Mouse (Mus musculus): Measurements from ENCODE around the gene Runx2. TPM values are rescaled to one million over a fixed set of nuclear protein-coding genes. Genes with fewer than 3 reads are reported as not detected.

The Runx2 gene
- polyA plus RNA-seq, 1 experiment from 2014 or later, result 1.5 TPM

DNA sequence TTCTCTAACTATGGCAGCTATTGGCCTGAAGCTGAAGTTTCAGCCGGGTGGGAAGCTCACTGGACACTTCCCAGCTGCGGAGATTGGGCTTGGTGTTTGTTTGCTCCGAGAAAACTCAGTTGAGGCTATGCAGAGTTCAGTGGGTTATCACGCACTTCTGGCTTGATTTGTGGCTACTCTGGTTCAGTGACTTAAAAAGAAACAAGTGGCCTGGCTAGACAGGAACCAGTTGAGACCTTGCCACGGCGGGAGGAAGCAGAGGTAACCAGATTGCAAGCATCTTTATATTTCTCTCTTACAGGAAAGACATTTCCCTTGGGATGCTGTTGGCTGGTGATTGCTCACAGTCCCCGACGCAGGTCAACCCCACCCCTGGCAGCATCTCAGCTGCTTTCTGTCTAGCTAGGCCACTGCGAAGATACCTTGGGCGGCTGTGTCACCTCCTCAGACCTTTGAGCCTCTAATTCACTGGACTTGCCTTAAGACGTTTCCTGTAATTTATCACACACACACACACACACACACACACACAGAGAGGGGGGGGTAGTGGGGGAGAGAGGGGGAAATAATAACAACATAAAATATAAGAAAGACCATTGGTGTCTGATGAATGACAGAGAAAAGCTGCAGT lies 324.3 kb downstream of the Runx2 start:
- Histone ChIP-seq H3K36me3 (ENCODE audit: insufficient read depth, low read length) (no peaks in the 10 kb centered on the region), H3K4me3 (ENCODE audit: low read length) (no peak overlapping the region), H3K9me3 (ENCODE audit: low read length) (no peaks in the 10 kb centered on the region), H3K4me1 (ENCODE audit: insufficient read depth, low read length) (peaks cover 10% of the 10 kb centered on the region), H3K4me2 (replicated peaks; ENCODE audit: low read depth, low read length) (no peak overlapping the region), H3K27me3 (ENCODE audit: insufficient read depth, low read length) (no peaks in the 10 kb centered on the region), H3K9ac (replicated peaks; ENCODE audit: low read length) (no peak overlapping the region), H3K27ac (ENCODE audit: low read length) (peak overlapping the region; percentile 47)
- peak; percentile 72 for ATAC-seq (ENCODE audit: low FRiP score, low TSS enrichment)
- 17% methylated on average over 11 of the region's 11 CpGs for WGBS

DNA sequence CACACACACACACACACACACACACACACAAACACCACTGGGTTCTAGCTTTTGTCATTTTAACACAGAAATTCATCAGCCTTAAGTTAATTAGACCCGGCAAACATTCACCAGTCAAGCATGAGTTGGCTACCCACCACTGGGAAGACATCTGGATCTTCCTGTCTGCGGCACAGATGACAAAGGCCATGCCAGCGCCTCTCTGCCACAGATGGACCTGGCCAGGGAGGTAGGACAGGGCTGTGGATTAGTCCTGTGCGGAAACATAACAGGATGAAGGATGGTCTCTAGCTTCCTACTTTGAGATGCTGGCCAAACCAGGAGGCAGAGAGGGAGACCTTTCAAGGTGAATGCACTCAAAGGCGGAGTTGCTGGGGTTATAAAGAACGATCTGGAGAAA lies 325.3 kb downstream of the Runx2 start:
- 65% methylated on average over 6 of the region's 6 CpGs for WGBS
- H3K27me3 ChIP-seq (ENCODE audit: insufficient read depth, low read length), result no peaks in the 10 kb centered on the region
- peaks cover 10% of the 10 kb centered on the region for H3K4me1 ChIP-seq (ENCODE audit: insufficient read depth, low read length)
- H3K4me2 ChIP-seq (replicated peaks; ENCODE audit: low read depth, low read length), result no peak overlapping the region
- H3K4me3 ChIP-seq (ENCODE audit: low read length), result no peak overlapping the region
- H3K9me3 ChIP-seq (ENCODE audit: low read length), result no peaks in the 10 kb centered on the region
- H3K9ac ChIP-seq (replicated peaks; ENCODE audit: low read length), result no peak overlapping the region
- ATAC-seq (ENCODE audit: low FRiP score, low TSS enrichment), result no peak
- H3K36me3 ChIP-seq (ENCODE audit: insufficient read depth, low read length), result no peaks in the 10 kb centered on the region
- H3K27ac ChIP-seq (ENCODE audit: low read length), result peak overlapping the region; percentile 35; the same call in 1 of the 2 replicates

- Histone ChIP-seq H3K27me3 (ENCODE audit: insufficient read depth, low read length) (no peaks in the 10 kb centered on the region), H3K4me2 (replicated peaks; ENCODE audit: low read depth, low read length) (no peak overlapping the region), H3K4me1 (ENCODE audit: insufficient read depth, low read length) (peaks cover 10% of the 10 kb centered on the region), H3K27ac (ENCODE audit: low read length) (no peak overlapping the region), H3K9me3 (ENCODE audit: low read length) (no peaks in the 10 kb centered on the region), H3K9ac (replicated peaks; ENCODE audit: low read length) (no peak overlapping the region), H3K36me3 (ENCODE audit: insufficient read depth, low read length) (no peaks in the 10 kb centered on the region), H3K4me3 (ENCODE audit: low read length) (no peak overlapping the region)
- no peak for ATAC-seq (ENCODE audit: low FRiP score, low TSS enrichment)
- WGBS, result 84% methylated on average over 10 of the region's 10 CpGs
These were observed 326.9 kb downstream of the Runx2 start for GRCm38 (mm10) chr17:44487514-44488244.

DNA sequence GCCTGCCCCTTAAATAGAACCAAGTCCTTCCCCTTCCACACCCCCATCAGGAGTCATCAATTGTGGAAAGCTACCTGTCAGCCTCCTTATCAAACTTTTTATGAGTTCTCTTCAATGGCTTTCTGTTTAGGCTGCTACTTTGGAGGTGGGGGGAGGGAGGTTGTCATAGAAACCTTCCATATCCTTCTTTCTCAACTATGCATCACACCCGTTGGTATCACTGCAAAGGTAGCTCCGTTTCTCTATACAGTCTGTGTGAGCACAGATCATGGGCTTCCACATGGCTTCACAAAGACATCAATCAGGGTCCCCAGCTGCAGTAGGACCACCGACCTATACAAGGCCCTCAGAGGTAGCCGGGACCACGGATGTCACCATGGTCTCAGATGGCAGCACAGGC lies 329.3 kb downstream of the Runx2 start:
- ATAC-seq (ENCODE audit: low FRiP score, low TSS enrichment), result no peak
- 80% methylated on average over 5 of the region's 5 CpGs for WGBS
- Histone ChIP-seq H3K4me2 (replicated peaks; ENCODE audit: low read depth, low read length) (no peak overlapping the region), H3K9me3 (ENCODE audit: low read length) (no peaks in the 10 kb centered on the region), H3K27me3 (ENCODE audit: insufficient read depth, low read length) (no peaks in the 10 kb centered on the region), H3K4me1 (ENCODE audit: insufficient read depth, low read length) (peaks cover 9% of the 10 kb centered on the region), H3K4me3 (ENCODE audit: low read length) (no peak overlapping the region), H3K36me3 (ENCODE audit: insufficient read depth, low read length) (no peaks in the 10 kb centered on the region), H3K27ac (ENCODE audit: low read length) (no peak overlapping the region), H3K9ac (replicated peaks; ENCODE audit: low read length) (no peak overlapping the region)

- no peaks in the 10 kb centered on the region for H3K9me3 ChIP-seq (ENCODE audit: low read length)
- ATAC-seq (ENCODE audit: low FRiP score, low TSS enrichment), result peak; percentile 70
- no peak overlapping the region for H3K9ac ChIP-seq (replicated peaks; ENCODE audit: low read length)
- H3K4me1 ChIP-seq (ENCODE audit: insufficient read depth, low read length), result no peaks in the 10 kb centered on the region
- no peaks in the 10 kb centered on the region for H3K27me3 ChIP-seq (ENCODE audit: insufficient read depth, low read length)
- 33% methylated on average over 5 of the region's 5 CpGs for WGBS
- H3K4me2 ChIP-seq (replicated peaks; ENCODE audit: low read depth, low read length), result no peak overlapping the region
- no peak overlapping the region for H3K4me3 ChIP-seq (ENCODE audit: low read length)
- H3K36me3 ChIP-seq (ENCODE audit: insufficient read depth, low read length), result no peaks in the 10 kb centered on the region
- H3K27ac ChIP-seq (ENCODE audit: low read length), result no peak overlapping the region
These were observed 334.7 kb downstream of the Runx2 start for GRCm38 (mm10) chr17:44479918-44480317.

DNA sequence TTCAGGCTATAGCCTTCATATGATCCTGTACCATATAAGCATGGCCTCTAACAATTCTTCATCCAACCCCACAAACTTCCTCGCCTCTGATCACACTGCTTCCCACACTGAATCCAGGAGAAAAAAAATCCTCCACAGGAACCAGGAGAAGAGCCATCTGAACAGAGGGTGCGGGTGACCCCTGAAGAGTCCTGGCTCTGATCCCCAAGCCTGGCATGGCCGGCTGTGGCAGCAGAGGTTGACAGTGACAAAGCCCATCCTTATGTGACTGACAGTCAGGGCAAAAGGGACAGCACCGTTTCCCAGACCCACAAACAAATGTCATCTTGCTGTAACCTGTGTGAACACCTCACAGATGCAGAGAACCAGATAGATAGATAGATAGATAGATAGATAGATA lies 335.1 kb downstream of the Runx2 start:
- no peak overlapping the region for H3K27ac ChIP-seq (ENCODE audit: low read length)
- H3K27me3 ChIP-seq (ENCODE audit: insufficient read depth, low read length), result no peaks in the 10 kb centered on the region
- no peaks in the 10 kb centered on the region for H3K9me3 ChIP-seq (ENCODE audit: low read length)
- H3K4me2 ChIP-seq (replicated peaks; ENCODE audit: low read depth, low read length), result no peak overlapping the region
- ATAC-seq (ENCODE audit: low FRiP score, low TSS enrichment), result no peak
- H3K9ac ChIP-seq (replicated peaks; ENCODE audit: low read length), result no peak overlapping the region
- H3K4me1 ChIP-seq (ENCODE audit: insufficient read depth, low read length), result no peaks in the 10 kb centered on the region
- no peak overlapping the region for H3K4me3 ChIP-seq (ENCODE audit: low read length)
- no peaks in the 10 kb centered on the region for H3K36me3 ChIP-seq (ENCODE audit: insufficient read depth, low read length)
- 68% methylated on average over 4 of the region's 4 CpGs for WGBS

GRCm38 (mm10) chr17:44475910-44476309 lies 338.7 kb downstream of the Runx2 start:
- no peak for ATAC-seq (ENCODE audit: low FRiP score, low TSS enrichment)
- Histone ChIP-seq H3K4me3 (ENCODE audit: low read length) (no peak overlapping the region), H3K27ac (ENCODE audit: low read length) (no peak overlapping the region), H3K4me1 (ENCODE audit: insufficient read depth, low read length) (no peaks in the 10 kb centered on the region), H3K9ac (replicated peaks; ENCODE audit: low read length) (no peak overlapping the region), H3K36me3 (ENCODE audit: insufficient read depth, low read length) (no peaks in the 10 kb centered on the region), H3K9me3 (ENCODE audit: low read length) (no peaks in the 10 kb centered on the region), H3K27me3 (ENCODE audit: insufficient read depth, low read length) (no peaks in the 10 kb centered on the region), H3K4me2 (replicated peaks; ENCODE audit: low read depth, low read length) (no peak overlapping the region)
- 92% methylated on average over 8 of the region's 8 CpGs for WGBS

GRCm38 (mm10) chr17:44474280-44474679 lies 340.3 kb downstream of the Runx2 start:
- Histone ChIP-seq H3K4me1 (ENCODE audit: insufficient read depth, low read length) (no peaks in the 10 kb centered on the region), H3K4me3 (ENCODE audit: low read length) (no peak overlapping the region), H3K27me3 (ENCODE audit: insufficient read depth, low read length) (no peaks in the 10 kb centered on the region), H3K9me3 (ENCODE audit: low read length) (no peaks in the 10 kb centered on the region), H3K36me3 (ENCODE audit: insufficient read depth, low read length) (no peaks in the 10 kb centered on the region), H3K4me2 (replicated peaks; ENCODE audit: low read depth, low read length) (no peak overlapping the region), H3K27ac (ENCODE audit: low read length) (no peak overlapping the region), H3K9ac (replicated peaks; ENCODE audit: low read length) (no peak overlapping the region)
- no peak for ATAC-seq (ENCODE audit: low FRiP score, low TSS enrichment)
- 64% methylated on average over 3 of the region's 3 CpGs for WGBS

DNA sequence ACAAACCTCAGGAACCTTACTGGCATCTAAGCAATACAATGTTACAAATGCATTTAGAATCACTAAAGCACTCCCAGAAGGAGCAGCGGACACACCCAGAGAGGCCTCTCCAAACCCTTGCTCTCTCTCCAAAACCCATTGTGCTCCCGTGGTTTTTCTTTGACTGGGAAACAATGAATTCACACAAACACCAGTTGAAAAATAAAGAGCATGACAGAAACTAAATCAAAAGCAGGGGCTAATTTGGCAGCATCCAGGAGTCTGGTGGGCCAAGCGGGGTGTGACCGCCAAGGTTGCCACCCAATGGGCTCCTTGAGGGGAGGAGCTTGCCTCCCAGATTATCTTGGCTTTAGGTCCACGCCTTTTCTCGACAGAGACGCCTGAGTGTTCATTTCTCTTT lies 341.9 kb downstream of the Runx2 start:
- ATAC-seq (ENCODE audit: low FRiP score, low TSS enrichment), result no peak
- no peaks in the 10 kb centered on the region for H3K27me3 ChIP-seq (ENCODE audit: insufficient read depth, low read length)
- WGBS, result 81% methylated on average over 7 of the region's 7 CpGs
- no peaks in the 10 kb centered on the region for H3K9me3 ChIP-seq (ENCODE audit: low read length)
- H3K9ac ChIP-seq (replicated peaks; ENCODE audit: low read length), result no peak overlapping the region
- no peaks in the 10 kb centered on the region for H3K36me3 ChIP-seq (ENCODE audit: insufficient read depth, low read length)
- H3K27ac ChIP-seq (ENCODE audit: low read length), result no peak overlapping the region
- H3K4me2 ChIP-seq (replicated peaks; ENCODE audit: low read depth, low read length), result no peak overlapping the region
- H3K4me3 ChIP-seq (ENCODE audit: low read length), result no peak overlapping the region
- H3K4me1 ChIP-seq (ENCODE audit: insufficient read depth, low read length), result no peaks in the 10 kb centered on the region

DNA sequence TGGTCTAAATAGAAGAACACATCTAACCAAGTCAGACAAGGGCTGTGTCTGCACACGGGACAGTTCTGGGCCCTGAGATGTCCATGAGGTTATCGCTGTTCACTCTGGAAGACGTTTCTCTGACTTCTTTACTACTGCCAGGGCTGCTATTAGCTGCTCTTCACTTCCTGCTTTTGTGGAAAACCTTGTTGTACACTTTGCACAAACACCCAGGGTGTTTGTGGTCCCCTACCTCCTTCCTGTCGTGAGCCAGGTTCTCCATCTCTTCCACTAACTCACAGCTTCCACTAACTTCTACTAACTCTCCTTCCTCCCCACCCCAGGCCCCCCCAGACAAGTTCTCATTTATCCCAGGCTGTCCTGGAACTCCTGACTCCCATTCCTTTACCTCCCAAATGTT lies 350.9 kb downstream of the Runx2 start:
- Histone ChIP-seq H3K27me3 (ENCODE audit: insufficient read depth, low read length) (no peaks in the 10 kb centered on the region), H3K27ac (ENCODE audit: low read length) (no peak overlapping the region), H3K4me1 (ENCODE audit: insufficient read depth, low read length) (no peaks in the 10 kb centered on the region), H3K9me3 (ENCODE audit: low read length) (no peaks in the 10 kb centered on the region), H3K4me2 (replicated peaks; ENCODE audit: low read depth, low read length) (no peak overlapping the region), H3K9ac (replicated peaks; ENCODE audit: low read length) (no peak overlapping the region), H3K36me3 (ENCODE audit: insufficient read depth, low read length) (no peaks in the 10 kb centered on the region), H3K4me3 (ENCODE audit: low read length) (no peak overlapping the region)
- WGBS, result 65% methylated on average over 4 of the region's 4 CpGs
- no peak for ATAC-seq (ENCODE audit: low FRiP score, low TSS enrichment)

All from kidney, embryonic 16.5 days (tissue).